ENCODE assay signal across 15 mouse cellular contexts in genomic region chr12:13066604-13067181, GRCm38 (mm10).
A peak's percentile ranks its signal among the peaks of the same experiment; 100 is the strongest.
DNase-seq lines count a peak whose midpoint lies in the region; ATAC-seq lines count a peak whose summit lies in the region.
"Had no signal": no experiment of that assay in that cellular context is flagged by ENCODE, and none has a peak within 500 bp of the region (broad histone marks: within the 10 kb centered on the region; RNA-seq: fewer than 3 reads in every experiment).

No protein-coding gene starts in this region.

- DNase-seq in MEL-GATA-1-ER (ENCODE audit: extremely low read depth, low read depth): peak; percentile 3
- DNase-seq in kidney, postnatal 10 days: peak; percentile 28
- no peak for DNase-seq in urinary bladder, postnatal 36 days (ENCODE audit: low spot score in 2 of 2)
- DNase-seq: cerebellum, adult 18-20 months; heart, postnatal 10 days; layer of hippocampus, adult 9-11 months; lung, adult 2 months; midbrain, embryonic 14.5 days had no signal

- no peak overlapping the region for H3K4me2 ChIP-seq in hindbrain, embryonic 12.5 days (replicated peaks)
- no peak overlapping the region for H3K4me2 ChIP-seq in hindbrain, embryonic 16.5 days (ENCODE audit: low read length)
- H3K4me2 ChIP-seq in forebrain, embryonic 12.5 days: no peak overlapping the region
- H3K4me2 ChIP-seq in liver, embryonic 12.5 days: no peak overlapping the region
- H3K4me2 ChIP-seq: embryonic facial prominence, embryonic 13.5 days; neural tube, embryonic 13.5 days had no signal

- 61% methylated on average over 6 of the region's 6 CpGs for WGBS in hindbrain, embryonic 12.5 days
- 64% methylated on average over 6 of the region's 6 CpGs for WGBS in hindbrain, embryonic 16.5 days
- 45% methylated on average over 6 of the region's 6 CpGs for WGBS in forebrain, embryonic 12.5 days
- WGBS in liver, embryonic 12.5 days (ENCODE audit: insufficient replicate concordance): 34% methylated on average over 6 of the region's 6 CpGs

- peak overlapping the region; percentile 40; the same call in 1 of the 2 replicates for H3K27ac ChIP-seq in hindbrain, embryonic 12.5 days
- no peak overlapping the region for H3K27ac ChIP-seq in hindbrain, embryonic 16.5 days (ENCODE audit: low read depth, low read length)
- peak overlapping the region; percentile 37; the same call in 1 of the 2 replicates for H3K27ac ChIP-seq in forebrain, embryonic 12.5 days
- no peak overlapping the region for H3K27ac ChIP-seq in liver, embryonic 12.5 days
- H3K27ac ChIP-seq: embryonic facial prominence, embryonic 13.5 days had no signal

- H3K27me3 ChIP-seq in hindbrain, embryonic 12.5 days: no peaks in the 10 kb centered on the region
- no peaks in the 10 kb centered on the region for H3K27me3 ChIP-seq in hindbrain, embryonic 16.5 days (replicated peaks; ENCODE audit: control insufficient read depth, insufficient read depth, low read length)
- H3K27me3 ChIP-seq in forebrain, embryonic 12.5 days: no peaks in the 10 kb centered on the region
- no peaks in the 10 kb centered on the region for H3K27me3 ChIP-seq in liver, embryonic 12.5 days (replicated peaks)
- H3K27me3 ChIP-seq: embryonic facial prominence, embryonic 13.5 days; neural tube, embryonic 13.5 days had no signal

- peak; percentile 40; the same call in 1 of the 2 replicates for ATAC-seq in hindbrain, embryonic 12.5 days (ENCODE audit: low FRiP score)
- no peak for ATAC-seq in hindbrain, embryonic 16.5 days
- ATAC-seq in forebrain, embryonic 12.5 days (ENCODE audit: low FRiP score): peak; percentile 76; the same call in 1 of the 2 replicates
- no peak for ATAC-seq in megakaryocyte, adult 5-6 weeks (ENCODE audit: poor library complexity, severe bottlenecking)
- ATAC-seq in liver, embryonic 12.5 days: no peak

- H3K4me3 ChIP-seq in hindbrain, embryonic 12.5 days: no peak overlapping the region
- no peak overlapping the region for H3K4me3 ChIP-seq in hindbrain, embryonic 16.5 days (ENCODE audit: low read length)
- no peak overlapping the region for H3K4me3 ChIP-seq in forebrain, embryonic 12.5 days (replicated peaks)
- no peak overlapping the region for H3K4me3 ChIP-seq in liver, embryonic 12.5 days
- H3K4me3 ChIP-seq: embryonic facial prominence, embryonic 13.5 days; neural tube, embryonic 13.5 days had no signal

- no peak overlapping the region for H3K9ac ChIP-seq in hindbrain, embryonic 12.5 days
- H3K9ac ChIP-seq in hindbrain, embryonic 16.5 days (ENCODE audit: low read depth, low read length): no peak overlapping the region
- H3K9ac ChIP-seq in forebrain, embryonic 12.5 days: no peak overlapping the region
- H3K9ac ChIP-seq in liver, embryonic 12.5 days: no peak overlapping the region
- H3K9ac ChIP-seq: embryonic facial prominence, embryonic 13.5 days; neural tube, embryonic 13.5 days had no signal

- H3K9me3 ChIP-seq in hindbrain, embryonic 12.5 days (replicated peaks): no peaks in the 10 kb centered on the region
- H3K9me3 ChIP-seq in hindbrain, embryonic 16.5 days (ENCODE audit: control insufficient read depth, low read length): no peaks in the 10 kb centered on the region
- no peaks in the 10 kb centered on the region for H3K9me3 ChIP-seq in forebrain, embryonic 12.5 days
- H3K9me3 ChIP-seq in liver, embryonic 12.5 days (replicated peaks): no peaks in the 10 kb centered on the region
- H3K9me3 ChIP-seq: embryonic facial prominence, embryonic 13.5 days; neural tube, embryonic 13.5 days had no signal

- H3K4me1 ChIP-seq in hindbrain, embryonic 12.5 days: peaks cover 6% of the 10 kb centered on the region; the same call in 1 of the 2 replicates
- H3K4me1 ChIP-seq in hindbrain, embryonic 16.5 days (ENCODE audit: control insufficient read depth, insufficient read depth, low read depth, low read length): no peaks in the 10 kb centered on the region
- H3K4me1 ChIP-seq in forebrain, embryonic 12.5 days: peaks cover 3% of the 10 kb centered on the region; the same call in 1 of the 2 replicates
- 0 out of 2 replicates have a peak, but pooled peaks cover 3% of the 10 kb centered on the region for H3K4me1 ChIP-seq in liver, embryonic 12.5 days

- no peaks in the 10 kb centered on the region for H3K36me3 ChIP-seq in hindbrain, embryonic 12.5 days
- H3K36me3 ChIP-seq in hindbrain, embryonic 16.5 days (ENCODE audit: control insufficient read depth, insufficient read depth, low read length): no peaks in the 10 kb centered on the region
- H3K36me3 ChIP-seq in forebrain, embryonic 12.5 days (replicated peaks): no peaks in the 10 kb centered on the region
- no peaks in the 10 kb centered on the region for H3K36me3 ChIP-seq in liver, embryonic 12.5 days
- H3K36me3 ChIP-seq: embryonic facial prominence, embryonic 13.5 days; neural tube, embryonic 13.5 days had no signal

Comparison
In these comparisons a context has a peak if more than half of its experiments do, and no peak if none do; other contexts are left out.
1. ATAC-seq: peak in hindbrain, embryonic 12.5 days (single experiment) and forebrain, embryonic 12.5 days (single experiment); none in hindbrain, embryonic 16.5 days (single experiment), megakaryocyte, adult 5-6 weeks (single experiment) and liver, embryonic 12.5 days (single experiment).
2. H3K27ac ChIP-seq: peak in hindbrain, embryonic 12.5 days (single experiment) and forebrain, embryonic 12.5 days (single experiment); none in hindbrain, embryonic 16.5 days (single experiment) and liver, embryonic 12.5 days (single experiment).
3. DNase-seq: peak in MEL-GATA-1-ER (single experiment) and kidney, postnatal 10 days (single experiment); none in urinary bladder, postnatal 36 days (0 of 2).